8 mouse cellular contexts compared by ENCODE assay signal in the genomic region with DNA sequence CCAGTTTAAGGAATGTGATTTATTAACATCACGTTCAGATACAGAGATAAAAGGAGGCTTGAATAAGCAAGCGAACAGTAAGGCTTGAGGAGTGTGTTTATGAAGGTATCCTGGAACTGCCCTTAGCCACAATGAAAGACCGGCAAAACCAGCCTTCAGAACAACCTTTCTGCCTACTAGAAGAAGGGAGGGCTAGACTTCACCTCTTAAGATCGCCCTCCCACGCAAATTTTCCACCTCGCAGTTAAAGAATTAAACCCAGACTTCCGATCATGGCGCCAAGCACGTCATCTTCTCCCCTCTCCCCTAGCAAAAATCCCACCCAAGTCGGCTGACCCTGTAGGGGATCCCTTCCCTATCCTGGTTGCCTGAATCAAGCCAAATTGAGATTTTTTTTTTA. TPM values are rescaled to one million over a fixed set of nuclear protein-coding genes. Genes with fewer than 3 reads are reported as not detected.
DNase-seq lines count a peak whose midpoint lies in the region; ATAC-seq lines count a peak whose summit lies in the region.

No protein-coding gene starts in this region.

- peak overlapping the region; percentile 81 for H3K4me2 ChIP-seq in forebrain, embryonic 13.5 days
- peak overlapping the region; percentile 75 for H3K4me2 ChIP-seq in limb, embryonic 15.5 days

- WGBS in forebrain, embryonic 13.5 days = 3% methylated on average over 10 of the region's 10 CpGs
- 1% methylated on average over 10 of the region's 10 CpGs for whole genome bisulfite sequencing in limb, embryonic 15.5 days

- ATAC-seq in activated CD4-positive, CD25-positive, alpha-beta regulatory T cell, adult 4 months = peak; percentile 38
- no peak for ATAC-seq in forebrain, embryonic 13.5 days
- ATAC-seq in limb, embryonic 15.5 days (ENCODE audit: insufficient number of reproducible peaks, low FRiP score, low TSS enrichment, low read depth) = 0 out of 2 replicates have a peak, but pooled peaks have one; percentile 8

- DNase-seq in layer of hippocampus, adult 11-12 months (ENCODE audit: low spot score) = peak; percentile 17
- no peak for DNase-seq in layer of hippocampus, postnatal 25 days (ENCODE audit: extremely low spot score in 1 of 2, low spot score in 1 of 2)
- peak; percentile 85 for DNase-seq in induced T-regulatory cell, adult 2 months (ENCODE audit: low read depth)
- DNase-seq in naive thymus-derived CD4-positive, alpha-beta T cell, adult 2 months (ENCODE audit: low read depth) = peak; percentile 78
- peak; percentile 7 to 10 for DNase-seq in thymus, postnatal 36 days

- peak overlapping the region; percentile 98 for H3K27ac ChIP-seq in forebrain, embryonic 13.5 days
- peak overlapping the region; percentile 99 for H3K27ac ChIP-seq in limb, embryonic 15.5 days

- peak overlapping the region; percentile 94 for H3K9ac ChIP-seq in forebrain, embryonic 13.5 days
- peak overlapping the region; percentile 89 for H3K9ac ChIP-seq in limb, embryonic 15.5 days

- no peaks in the 10 kb centered on the region for H3K9me3 ChIP-seq in forebrain, embryonic 13.5 days (replicated peaks)
- H3K9me3 ChIP-seq in limb, embryonic 15.5 days = no peaks in the 10 kb centered on the region

- peak overlapping the region; percentile 86 for H3K4me3 ChIP-seq in forebrain, embryonic 13.5 days
- H3K4me3 ChIP-seq in limb, embryonic 15.5 days = peak overlapping the region; percentile 83

- no peaks in the 10 kb centered on the region for H3K27me3 ChIP-seq in forebrain, embryonic 13.5 days
- no peaks in the 10 kb centered on the region for H3K27me3 ChIP-seq in limb, embryonic 15.5 days

- no peaks in the 10 kb centered on the region for H3K36me3 ChIP-seq in forebrain, embryonic 13.5 days (ENCODE audit: poor library complexity, severe bottlenecking)
- no peaks in the 10 kb centered on the region for H3K36me3 ChIP-seq in limb, embryonic 15.5 days

- H3K4me1 ChIP-seq in forebrain, embryonic 13.5 days = peaks cover 20% of the 10 kb centered on the region
- H3K4me1 ChIP-seq in limb, embryonic 15.5 days = peaks cover 5% of the 10 kb centered on the region; the same call in 1 of the 2 replicates

RNA-seq across cellular contexts. Expression of a gene that starts 1.0 kb away (rescaled TPM):
- 10 to 100 TPM; 83.2 to 97.1 TPM for total RNA-seq in layer of hippocampus, postnatal 25 days (2021)
- polyA plus RNA-seq in activated CD4-positive, CD25-positive, alpha-beta regulatory T cell, adult 4 months (2017; shearing (Covaris generic)) = 1 to 10 TPM; 2.3 to 2.4 TPM
- polyA plus RNA-seq in forebrain, embryonic 13.5 days (2015; fragmentation: Nextera tagmentation; extraction: Ambion mirVana) = 12.4 and 12.6 TPM in 2 replicates
- polyA plus RNA-seq in limb, embryonic 15.5 days (2015; fragmentation: Nextera tagmentation; extraction: Ambion mirVana) = 8.0 and 10.2 TPM in 2 replicates

Comparison
In these comparisons a context has a peak if more than half of its experiments do, and no peak if none do; other contexts are left out.
1. DNase-seq: peak in layer of hippocampus, adult 11-12 months (single experiment), induced T-regulatory cell, adult 2 months (single experiment), naive thymus-derived CD4-positive, alpha-beta T cell, adult 2 months (single experiment) and thymus, postnatal 36 days (2 of 2); none in layer of hippocampus, postnatal 25 days (0 of 2).